Mouse (Mus musculus) hindbrain, postnatal 0 days (tissue): ENCODE results near the gene Chit1. TPM values are rescaled to one million over a fixed set of nuclear protein-coding genes. Genes with fewer than 3 reads are reported as not detected.

Experiments
- ATAC-seq: fragments of 200-750 bp; cut with Nextera tagmentation; 2 replicates; pipeline ENCODE4 v1.8.0; 2017; ENCODE audit warnings: mild to moderate bottlenecking, moderate TSS enrichment, moderate library complexity
- DNase-seq: peaks from one replicate; pipeline ENCODE4 v3.0.0-alpha.2; 2015; ENCODE audit warnings: low spot score
- H3K27ac ChIP-seq: fragments of 300-500 bp; sonication (generic); 2 replicates; pipeline ENCODE4 v1.5.1; 2014; ENCODE audit warnings: mild to moderate bottlenecking
- H3K27me3 ChIP-seq: fragments of 300-500 bp; sonication (generic); 2 replicates; pipeline ENCODE4 v1.6.1; 2014; ENCODE audit warnings: low read length, mixed read lengths; ENCODE audit not compliant: insufficient read depth
- H3K36me3 ChIP-seq: fragments of 300-500 bp; sonication (generic); 2 replicates; pipeline ENCODE4 v1.6.1; 2014; ENCODE audit warnings: low read length, mixed read lengths; ENCODE audit not compliant: insufficient read depth
- H3K4me1 ChIP-seq: fragments of 300-500 bp; sonication (generic); 2 replicates; pipeline ENCODE4 v1.6.1; 2014; ENCODE audit warnings: antibody characterized with exemption, low read length, mixed read lengths; ENCODE audit not compliant: insufficient read depth
- H3K4me2 ChIP-seq: fragments of 300-500 bp; sonication (generic); 2 replicates; pipeline ENCODE4 v1.6.1; 2014; ENCODE audit warnings: low read depth, mild to moderate bottlenecking, low read length, moderate library complexity, mixed read lengths
- H3K4me3 ChIP-seq: fragments of 300-500 bp; sonication (generic); 2 replicates; pipeline ENCODE4 v1.5.1; 2014; ENCODE audit warnings: low read length
- H3K9ac ChIP-seq: fragments of 300-500 bp; sonication (generic); replicated peaks from 2 replicates; pipeline ENCODE4 v1.6.1; 2014; ENCODE audit warnings: mild to moderate bottlenecking, low read length, moderate library complexity, mixed read lengths
- H3K9me3 ChIP-seq: fragments of 300-500 bp; sonication (generic); 2 replicates; pipeline ENCODE4 v1.6.1; 2016; ENCODE audit warnings: low read length, mixed read lengths
- CTCF ChIP-seq: IDR thresholded peaks from 2 replicates; pipeline ENCODE4 v1.5.1; 2016; ENCODE audit warnings: antibody characterized with exemption, control low read depth, low read depth
- WGBS: fragments of 180-500 bp; shearing (Covaris S2); extraction: QIAGEN DNeasy Blood & Tissue Kit; methylation state at CpG from one replicate; pipeline ENCODE4 v1.1.7; 2014; 5-methylcytosine and 5-hydroxymethylcytosine counted together
- polyA plus RNA-seq: library from polyadenylated mRNA; unstranded; fragments of >200 nt; fragmentation: Nextera tagmentation; extraction: Ambion mirVana; gene quantifications from 2 replicates; pipeline ENCODE4 v1.2.1, GENCODE M21; 2015
- total RNA-seq: library from RNA; depleted of rRNA; stranded (reverse); fragments of >200 nt; gene quantifications from 2 replicates; pipeline ENCODE4 v1.2.3, GENCODE M21; 2014

The Chit1 gene
- total and polyA plus RNA-seq, 2 experiments from 2014 or later, result 0.46 TPM; not detected in 1

DNA sequence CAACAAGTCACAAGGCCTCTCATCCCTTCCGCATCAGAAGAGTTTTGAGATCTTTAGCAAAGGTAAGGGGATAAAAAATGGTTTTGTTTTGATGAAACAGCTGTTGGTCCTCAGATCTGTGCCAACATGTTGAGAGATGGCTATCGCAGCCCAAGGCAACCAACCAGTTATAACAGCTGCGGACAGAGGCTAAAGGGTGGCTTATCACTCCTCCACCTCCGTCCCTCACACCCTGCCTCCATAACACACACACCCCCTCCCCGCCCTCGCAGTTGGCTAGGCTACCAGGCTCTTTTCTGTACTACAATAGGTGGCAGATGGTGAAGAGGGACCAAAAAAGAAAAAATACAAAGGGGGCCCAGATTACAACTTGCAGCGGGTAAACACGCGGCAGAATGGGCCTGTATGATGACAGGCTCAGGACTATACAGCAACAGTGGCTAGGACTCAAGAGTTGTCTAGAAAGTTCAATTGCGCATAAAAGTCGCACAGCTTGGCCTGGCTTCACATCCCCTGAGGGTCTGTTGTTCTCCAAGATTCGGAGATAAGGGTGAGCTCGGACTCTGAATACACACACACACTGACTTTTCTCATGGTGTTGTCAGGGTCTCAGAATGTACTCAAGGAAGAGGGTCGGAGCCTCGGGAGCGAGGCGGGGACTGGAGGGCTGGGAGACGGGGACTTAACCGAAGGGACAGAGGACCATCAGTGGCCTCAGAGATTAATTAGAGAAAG, 32.8 kb upstream of the Chit1 start:
- WGBS, result 4% methylated on average over 19 of the region's 19 CpGs
- Histone ChIP-seq H3K9ac (peak overlapping the region; percentile 89), H3K4me2 (peak overlapping the region; percentile 80), H3K27ac (peak overlapping the region; percentile 79), H3K9me3 (no peaks in the 10 kb centered on the region), H3K27me3 (no peaks in the 10 kb centered on the region), H3K4me3 (peak overlapping the region; percentile 84), H3K36me3 (0 out of 2 replicates have a peak, but pooled peaks cover 5% of the 10 kb centered on the region), H3K4me1 (peaks cover 26% of the 10 kb centered on the region)
- TF ChIP-seq CTCF, result no peak
- peak; percentile 36 for DNase-seq
- ATAC-seq, result no peak; the same call in 1 of the 2 replicates

DNA sequence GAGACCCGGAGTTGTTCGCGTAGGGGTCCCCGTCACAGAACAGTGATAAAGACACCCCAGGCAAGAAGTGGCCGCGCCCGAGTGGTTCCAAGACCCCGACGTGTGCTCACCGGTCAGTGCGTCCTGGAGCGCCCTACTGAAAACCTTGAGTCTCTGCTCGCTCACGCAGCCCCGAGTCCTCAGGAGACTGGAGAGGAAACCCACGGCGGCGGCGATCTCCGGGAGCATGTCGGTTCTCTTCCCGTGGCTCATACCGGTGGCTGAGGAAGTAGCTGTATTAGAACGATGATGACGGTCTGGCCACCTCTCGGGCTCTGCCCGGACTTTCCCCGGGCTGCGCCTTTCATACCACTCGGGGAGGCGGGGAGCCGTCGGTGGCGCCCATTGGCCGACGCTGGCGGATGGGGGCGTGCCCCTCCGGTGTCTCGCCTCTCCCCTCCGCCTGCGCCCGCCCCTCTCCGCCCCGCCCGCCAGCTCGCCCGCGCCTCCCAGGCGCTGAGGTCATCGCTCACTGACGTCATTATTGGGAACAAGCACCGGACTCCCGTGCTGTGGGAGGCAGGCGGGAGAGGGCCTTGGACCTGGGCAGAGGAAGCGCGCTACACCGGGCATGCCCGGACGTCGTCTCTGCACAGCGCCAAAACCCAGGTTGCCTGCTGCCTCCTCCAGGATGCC, 32.1 kb upstream of the Chit1 start, which contains the start of gene Btg2:
Gene Btg2, minus strand, starts transcription at position 319 of the 675 bp plus-strand sequence.
- H3K9ac ChIP-seq, result peak within 1 kb of the TSS; percentile 89
- 1% methylated on average over 53 of the region's 62 CpGs for WGBS
- H3K27me3 ChIP-seq, result no peaks in the 10 kb centered on the region
- DNase-seq (peak; percentile 98), ATAC-seq (peak; percentile 96)
- peak within 1 kb of the TSS; percentile 79 for H3K27ac ChIP-seq
- H3K4me2 ChIP-seq, result peak within 1 kb of the TSS; percentile 80
- 0 out of 2 replicates have a peak, but pooled peaks cover 5% of the 10 kb centered on the region for H3K36me3 ChIP-seq
- peaks cover 26% of the 10 kb centered on the region for H3K4me1 ChIP-seq
- peak; percentile 18; the same call in 1 of the 2 replicates for TF ChIP-seq CTCF
- H3K9me3 ChIP-seq, result no peaks in the 10 kb centered on the region
- H3K4me3 ChIP-seq, result peak within 1 kb of the TSS; percentile 84

GRCm38 (mm10) chr1:134079477-134080163, 31.4 kb upstream of the Chit1 start:
- H3K4me3 ChIP-seq, result peak overlapping the region; percentile 84
- 3% methylated on average over 9 of the region's 9 CpGs for WGBS
- no peaks in the 10 kb centered on the region for H3K27me3 ChIP-seq
- peaks cover 26% of the 10 kb centered on the region for H3K4me1 ChIP-seq
- H3K9me3 ChIP-seq, result no peaks in the 10 kb centered on the region
- no peak for ATAC-seq
- peak overlapping the region; percentile 89 for H3K9ac ChIP-seq
- H3K27ac ChIP-seq, result peak overlapping the region; percentile 77
- H3K4me2 ChIP-seq, result peak overlapping the region; percentile 80
- DNase-seq, result peak; percentile 54
- H3K36me3 ChIP-seq, result 0 out of 2 replicates have a peak, but pooled peaks cover 5% of the 10 kb centered on the region
- no peak for TF ChIP-seq CTCF

- H3K4me3 ChIP-seq, result no peak overlapping the region
- H3K4me1 ChIP-seq, result peaks cover 20% of the 10 kb centered on the region
- TF ChIP-seq CTCF, result no peak
- 74% methylated on average over 4 of the region's 4 CpGs for WGBS
- H3K27me3 ChIP-seq, result no peaks in the 10 kb centered on the region
- H3K9me3 ChIP-seq, result no peaks in the 10 kb centered on the region
- no peak for DNase-seq
- no peak overlapping the region for H3K4me2 ChIP-seq
- no peak for ATAC-seq
- no peaks in the 10 kb centered on the region for H3K36me3 ChIP-seq
- H3K27ac ChIP-seq, result no peak overlapping the region
- H3K9ac ChIP-seq, result no peak overlapping the region
These were observed 30.6 kb upstream of the Chit1 start for GRCm38 (mm10) chr1:134080406-134080805.

- Histone ChIP-seq H3K4me2 (no peak overlapping the region), H3K27me3 (no peaks in the 10 kb centered on the region), H3K4me3 (no peak overlapping the region), H3K9ac (no peak overlapping the region), H3K4me1 (peaks cover 16% of the 10 kb centered on the region), H3K9me3 (no peaks in the 10 kb centered on the region), H3K27ac (no peak overlapping the region), H3K36me3 (no peaks in the 10 kb centered on the region)
- DNase-seq, result no peak
- no peak for ATAC-seq
- no peak for TF ChIP-seq CTCF
- 92% methylated on average over 5 of the region's 5 CpGs for WGBS
These were observed 30.1 kb upstream of the Chit1 start for GRCm38 (mm10) chr1:134080881-134081450.

GRCm38 (mm10) chr1:134082987-134083516, 28.0 kb upstream of the Chit1 start:
- Histone ChIP-seq H3K9me3 (no peaks in the 10 kb centered on the region), H3K4me2 (no peak overlapping the region), H3K27ac (no peak overlapping the region), H3K27me3 (no peaks in the 10 kb centered on the region), H3K4me3 (no peak overlapping the region), H3K36me3 (no peaks in the 10 kb centered on the region), H3K9ac (no peak overlapping the region), H3K4me1 (peaks cover 10% of the 10 kb centered on the region; the same call in 1 of the 2 replicates)
- WGBS, result 55% methylated on average over 11 of the region's 11 CpGs
- ATAC-seq, result no peak
- TF ChIP-seq CTCF, result no peak
- peak; percentile 39 for DNase-seq
